Mouse (Mus musculus) MEL (cell line): Measurements from ENCODE around the gene Gdpd3.

Experiments
- MAX ChIP-seq: IDR thresholded peaks from 2 replicates; pipeline ENCODE4 v1.6.1; 2011; ENCODE audit warnings: low read length, improper control_type of control experiment
- POLR2A ChIP-seq, 2 experiments: IDR thresholded peaks; 2 replicates each; pipeline ENCODE4 v1.6.1; 2011 to 2012; ENCODE audit warnings: low read length in 2 of 2, mild to moderate bottlenecking in 2 of 2, control low read depth in 1 of 2, improper control_type of control experiment in 1 of 2, low read depth in 1 of 2, moderate library complexity in 1 of 2; ENCODE audit not compliant: control insufficient read depth in 1 of 2, insufficient read depth in 1 of 2, poor library complexity in 1 of 2

GRCm38 (mm10) chr7:126786142-126786541 is 20.0 kb downstream of the Gdpd3 start:
- TF ChIP-seq MAX (no peak), POLR2A (IDR thresholded peaks at IDR 0.05; ENCODE audit: control insufficient read depth in 1 of 2, insufficient read depth in 1 of 2, low read depth in 1 of 2, low read length in 2 of 2, poor library complexity in 1 of 2) (no peak)
